Mouse (Mus musculus) cerebellum, postnatal 36 days (tissue): ENCODE measurements at regions not wholly inside any gene's neighbourhood (a gene's known extent, or its start where the extent isn't known, plus 50 kb on each side); places are given as distances from the start of the nearest gene placed in this dataset.
"Not testable (repeated sequence)": the region's sequence is repeated elsewhere in the genome, so short reads cannot be mapped to it uniquely, and the experiment has no call there.

ENCODE experiments used
- DNase-seq, 2 experiments: peaks; one replicate each; pipeline ENCODE4 v3.0.0; 2021 to 2022; ENCODE audit warnings: mixed read lengths in 2 of 2

DNA sequence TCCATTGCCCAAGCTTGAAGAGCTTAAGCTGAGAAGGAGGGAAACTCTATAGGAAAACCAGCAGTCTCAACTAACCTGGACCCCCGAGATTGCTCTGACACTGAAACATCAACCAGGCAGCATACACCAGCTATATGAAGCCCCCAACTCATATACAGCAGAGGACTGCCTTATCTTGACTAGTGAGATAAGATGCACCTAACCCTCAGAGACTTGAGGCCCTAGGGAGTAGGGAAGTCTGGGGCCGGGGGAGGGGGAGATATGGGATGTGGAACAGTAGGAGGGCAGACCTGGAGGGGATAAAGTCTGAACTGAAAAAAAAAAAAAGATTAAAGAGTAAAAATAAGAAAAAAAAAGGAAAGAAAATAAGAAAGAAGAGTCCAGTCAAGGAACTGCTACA is 540.5 kb upstream of the Pkdcc start:
- no peak for DNase-seq

DNA sequence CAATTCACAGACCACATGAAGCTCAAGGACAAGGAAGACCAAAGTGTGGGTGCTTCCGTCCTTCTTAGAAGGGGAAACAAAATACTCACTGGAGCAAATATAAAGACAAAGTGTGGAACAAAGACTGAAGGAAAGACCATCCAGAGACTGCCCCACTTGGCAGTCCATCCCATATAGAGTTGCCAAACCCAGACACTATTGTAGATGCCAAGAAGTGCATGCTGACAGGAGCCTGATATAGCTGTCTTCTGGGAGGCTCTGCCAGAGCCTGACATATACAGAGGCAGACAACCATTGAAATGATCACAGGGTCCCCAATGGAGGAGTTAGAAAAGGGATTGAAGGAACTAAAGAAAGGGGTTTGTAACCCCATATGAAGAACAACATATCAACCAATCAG is 548.5 kb upstream of the Pkdcc start:
- not testable (repeated sequence) for DNase-seq

DNA sequence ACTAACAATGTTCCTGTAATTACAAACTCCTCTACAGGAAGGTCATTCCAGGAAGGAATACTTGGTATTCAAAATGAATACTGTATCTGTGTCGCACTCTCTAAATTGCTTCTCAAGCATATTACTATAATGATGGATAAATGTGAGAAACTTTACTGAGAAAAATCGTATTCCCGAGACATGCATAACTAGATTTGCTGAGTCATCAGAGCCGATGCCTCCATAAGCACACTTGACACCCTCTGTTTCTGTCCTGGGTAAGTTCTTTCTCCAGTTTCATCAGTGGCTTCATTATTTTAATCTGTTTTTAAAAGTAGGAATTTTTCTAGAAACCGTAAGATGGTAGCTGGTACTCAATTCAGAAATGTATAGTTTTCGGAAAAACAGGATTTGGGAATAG is 550.7 kb upstream of the Pkdcc start:
- no peak for DNase-seq

DNA sequence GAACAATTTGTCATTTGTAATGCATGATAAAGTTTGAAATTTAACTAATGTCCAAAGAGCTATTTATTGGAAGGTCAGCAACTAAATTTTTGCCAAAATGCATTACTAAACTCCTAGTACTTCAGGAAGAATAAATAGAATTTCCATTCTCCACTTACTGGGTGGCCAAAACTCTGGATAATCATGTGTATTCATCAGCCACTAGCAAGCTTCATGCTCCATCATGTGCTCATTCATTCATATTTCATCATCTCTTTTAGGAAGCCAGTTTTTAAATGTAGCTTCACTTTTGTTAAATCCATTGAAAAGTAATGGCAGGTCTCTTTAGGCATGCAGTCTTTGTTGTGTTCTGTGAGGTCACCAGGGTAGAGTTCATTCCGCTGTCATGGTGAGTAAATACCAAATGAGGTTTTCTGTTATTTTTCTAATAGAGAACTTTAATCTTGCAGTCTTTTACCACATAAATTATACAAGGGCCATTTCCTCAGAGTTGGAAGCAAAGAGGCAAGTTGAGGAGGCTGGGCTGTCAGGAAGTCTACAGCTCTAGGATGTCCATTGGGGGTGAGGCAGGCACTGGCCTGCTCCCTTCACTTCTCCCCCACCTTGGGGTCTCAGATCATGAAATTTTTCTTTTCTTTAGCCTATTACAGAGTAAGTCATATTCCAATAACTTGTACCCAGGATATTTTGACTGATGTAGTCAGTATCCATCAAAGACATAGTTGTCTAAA is 578.5 kb upstream of the Pkdcc start:
- DNase-seq = no peak

DNA sequence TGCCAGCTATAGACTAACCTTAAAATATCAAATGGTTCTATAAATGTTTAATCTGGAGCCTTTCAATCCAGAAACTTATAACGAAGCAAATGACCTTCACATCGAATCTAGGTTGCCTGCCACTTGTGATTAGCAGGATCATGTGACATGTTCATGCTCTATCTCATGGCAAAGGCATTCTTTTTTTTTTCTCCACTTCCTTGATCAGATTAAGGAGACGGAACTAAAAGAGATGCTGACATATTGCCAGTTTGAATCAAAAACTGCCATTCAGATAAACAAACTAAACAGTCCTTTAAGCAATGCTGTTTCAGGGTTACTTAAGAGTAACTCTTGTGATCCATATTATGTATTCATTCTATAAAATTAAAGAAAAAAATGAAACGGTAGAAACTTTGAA is 579.2 kb upstream of the Pkdcc start:
- no peak for DNase-seq

DNA sequence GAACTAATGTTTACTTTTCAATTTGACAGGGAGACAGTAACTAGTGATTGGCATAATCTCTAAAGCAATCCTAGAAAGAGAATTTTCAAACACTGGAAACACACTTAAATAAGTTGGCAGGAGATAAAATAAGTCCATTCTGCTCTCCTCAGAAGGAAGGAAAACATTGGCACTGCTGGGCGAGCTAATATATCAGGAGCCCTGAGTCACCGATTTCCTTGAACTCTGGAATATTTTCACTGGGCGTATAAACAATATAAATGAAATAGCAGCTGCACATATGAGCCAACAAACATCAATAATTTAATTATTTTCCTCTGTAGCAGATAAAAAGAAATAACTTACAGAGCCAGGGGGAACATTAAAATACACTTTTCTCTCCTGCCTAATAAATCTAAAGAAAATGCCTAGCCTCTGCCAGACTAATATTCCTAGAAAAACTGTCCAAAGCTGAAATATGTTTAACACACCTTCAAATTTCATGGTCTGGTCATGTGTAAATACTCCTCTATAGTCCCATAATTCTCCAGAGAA is 608.4 kb upstream of the Pkdcc start:
- no peak for DNase-seq

DNA sequence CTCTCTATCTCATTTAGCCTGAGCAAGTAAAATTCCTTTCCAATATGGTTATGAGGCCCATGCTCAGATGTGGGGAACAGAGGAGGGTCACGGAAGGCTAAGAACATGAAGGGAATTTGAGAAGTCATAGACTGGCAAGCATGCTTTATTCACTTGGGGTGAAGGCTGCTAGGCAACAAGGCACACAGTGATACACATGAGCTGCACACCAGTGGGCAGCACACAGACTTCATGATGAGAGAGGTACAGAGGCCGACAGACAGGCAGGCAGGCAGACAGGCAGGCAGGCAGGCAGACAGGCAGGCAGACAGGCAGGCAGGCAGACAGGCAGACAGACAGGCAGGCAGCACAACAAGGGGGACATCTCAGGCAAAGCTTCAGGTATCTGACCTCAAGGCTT is 631.3 kb upstream of the Pkdcc start:
- no peak for DNase-seq

DNA sequence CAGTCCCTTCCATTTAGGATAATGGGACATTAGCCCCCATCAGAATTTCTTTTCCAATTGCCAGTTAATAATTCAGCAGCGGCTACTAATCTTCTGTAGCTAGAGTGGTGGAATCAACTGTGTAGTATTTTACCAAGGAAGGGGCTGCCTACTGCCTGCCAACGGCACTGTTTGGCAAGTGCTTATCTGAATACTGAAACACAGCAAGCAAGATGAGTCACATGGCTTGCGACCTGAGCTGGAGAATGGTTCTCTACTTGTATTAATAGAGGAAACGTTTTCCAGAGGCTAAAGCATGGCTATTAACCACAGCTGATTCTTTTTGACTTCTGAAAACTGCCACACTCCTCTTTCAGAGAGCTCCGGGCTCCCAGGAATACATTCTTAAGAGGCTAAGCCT is 681.6 kb upstream of the Pkdcc start:
- DNase-seq = no peak

DNA sequence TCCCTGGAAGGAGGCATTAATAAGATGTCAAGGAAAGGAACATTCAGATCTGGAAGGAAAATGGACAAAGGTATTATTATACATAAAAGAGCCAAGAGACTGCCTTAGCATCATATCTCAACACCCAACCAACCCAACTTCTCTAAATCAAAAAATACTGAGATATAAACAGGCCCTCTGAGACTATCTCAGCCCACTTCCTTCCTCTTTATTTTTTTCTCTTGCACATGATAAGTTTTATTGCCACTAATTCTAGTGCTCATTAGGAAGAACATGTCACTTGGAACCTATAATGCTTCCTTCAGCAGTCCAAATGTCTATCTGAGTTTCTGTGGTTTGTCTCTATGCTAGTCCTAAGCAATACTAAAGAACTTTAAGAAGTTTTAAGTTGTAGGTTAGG is 697.0 kb upstream of the Pkdcc start:
- DNase-seq = no peak

DNA sequence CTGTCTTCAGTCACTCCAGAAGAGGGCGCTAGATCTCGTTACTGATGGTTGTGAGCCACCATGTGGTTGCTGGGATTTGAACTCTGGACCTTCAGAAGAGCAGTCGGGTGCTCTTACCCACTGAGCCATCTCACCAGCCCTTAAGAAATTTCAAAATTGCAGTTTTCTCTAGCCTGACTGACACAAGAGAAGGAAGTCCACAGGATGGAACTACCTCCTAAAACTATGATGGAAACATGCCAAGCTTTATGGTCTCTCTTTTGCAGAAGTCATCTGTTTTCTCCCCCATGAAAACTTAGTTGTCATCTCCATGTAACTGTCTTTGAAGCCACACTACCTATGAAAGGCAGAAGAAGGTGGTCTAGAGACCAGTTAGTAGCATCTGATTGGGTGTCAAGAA is 698.2 kb upstream of the Pkdcc start:
- no peak for DNase-seq

DNA sequence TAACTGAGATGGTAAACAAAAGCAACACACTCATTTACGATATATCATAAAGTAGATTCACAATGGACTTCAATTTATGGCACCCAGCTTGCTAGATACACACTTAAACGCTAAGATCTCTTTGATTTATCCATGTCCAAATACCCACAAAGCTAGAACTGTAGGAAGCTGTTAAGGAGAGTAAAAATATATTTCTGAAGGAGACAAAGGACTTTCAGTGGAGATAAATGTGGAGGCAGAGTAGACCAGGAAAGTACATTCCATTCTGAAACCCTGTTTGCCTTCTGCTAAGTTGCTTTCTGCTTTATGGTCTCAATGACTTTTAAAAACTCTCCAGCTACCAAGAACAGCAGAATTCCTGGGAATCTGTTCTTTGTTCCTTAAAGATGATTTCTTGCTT is 701.3 kb upstream of the Pkdcc start:
- no peak for DNase-seq

DNA sequence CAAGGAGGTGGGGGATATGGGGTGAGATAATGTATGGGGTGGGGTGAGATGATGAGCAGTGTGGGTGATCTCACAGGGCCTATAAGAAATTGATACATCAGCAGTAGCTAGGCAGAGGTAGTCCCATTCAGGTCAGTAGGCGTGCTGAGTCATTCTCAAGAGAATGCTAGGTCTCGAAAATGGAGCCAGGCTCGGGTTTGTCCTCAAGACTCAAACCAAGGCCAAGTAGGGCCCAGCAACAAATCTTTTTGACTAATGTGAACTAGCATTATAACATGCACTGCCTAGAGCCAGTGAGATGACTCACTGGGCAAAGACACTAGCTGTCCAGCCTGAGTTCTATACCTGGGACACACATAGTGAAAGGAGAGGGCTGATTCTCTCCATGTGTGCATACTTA is 710.8 kb upstream of the Pkdcc start:
- DNase-seq = no peak

DNA sequence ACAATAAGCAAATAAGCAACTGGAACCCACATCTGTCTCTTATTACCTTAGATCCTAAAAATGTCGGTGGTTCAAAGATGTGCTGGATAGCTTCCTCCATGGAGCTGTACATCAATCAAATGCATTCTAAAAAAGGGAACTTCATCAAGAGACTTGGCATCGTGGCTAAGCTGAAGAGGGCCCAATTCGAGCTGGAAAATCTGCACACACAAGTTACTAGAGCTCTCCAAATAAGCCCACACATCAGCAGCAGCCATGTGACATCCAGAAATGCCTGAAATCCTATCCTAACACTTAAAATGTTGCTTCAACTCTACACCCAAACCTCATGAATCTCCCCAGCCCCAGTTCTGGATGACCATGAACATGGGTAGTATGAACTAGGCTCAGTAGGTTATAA is 729.5 kb upstream of the Pkdcc start:
- no peak for DNase-seq

DNA sequence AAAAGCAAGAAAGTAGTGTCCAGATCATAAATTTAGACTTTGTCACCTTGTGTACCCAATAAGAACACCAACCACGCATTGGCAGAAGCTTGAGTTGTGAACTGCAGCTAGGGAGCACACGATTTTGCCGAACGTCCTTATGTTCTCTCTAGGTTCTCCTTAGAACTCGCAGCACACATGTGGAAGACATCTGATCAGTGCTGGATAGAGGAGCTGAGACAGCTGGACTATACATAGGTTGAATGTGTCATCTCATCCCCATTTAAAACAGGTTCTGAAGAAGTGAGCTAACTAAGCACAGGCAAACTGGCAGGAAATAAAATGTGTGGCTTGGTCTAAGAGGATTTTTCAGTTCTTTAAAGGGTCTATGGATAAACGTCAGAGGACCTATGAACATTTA is 730.5 kb upstream of the Pkdcc start:
- no peak for DNase-seq

DNA sequence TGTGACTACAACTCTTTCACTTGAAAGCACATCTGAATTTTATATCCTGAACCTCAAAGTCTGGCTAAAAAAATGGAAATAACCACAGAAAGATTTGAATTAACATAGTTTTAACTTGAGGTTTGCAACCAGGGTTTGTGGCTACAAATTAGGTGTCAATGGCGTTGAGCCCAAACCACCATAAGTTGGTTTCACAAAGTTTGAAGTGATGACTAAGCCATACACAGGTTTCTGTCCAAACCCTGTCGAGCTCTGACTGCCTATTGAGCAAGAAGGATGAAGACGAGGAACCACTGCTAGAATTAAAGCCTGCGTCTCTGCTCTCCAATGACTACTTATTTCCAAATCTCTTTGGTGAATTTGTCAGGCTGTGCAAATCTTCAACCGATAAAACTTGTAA is 719.8 kb upstream of the Slc8a1 start:
- no peak for DNase-seq

DNA sequence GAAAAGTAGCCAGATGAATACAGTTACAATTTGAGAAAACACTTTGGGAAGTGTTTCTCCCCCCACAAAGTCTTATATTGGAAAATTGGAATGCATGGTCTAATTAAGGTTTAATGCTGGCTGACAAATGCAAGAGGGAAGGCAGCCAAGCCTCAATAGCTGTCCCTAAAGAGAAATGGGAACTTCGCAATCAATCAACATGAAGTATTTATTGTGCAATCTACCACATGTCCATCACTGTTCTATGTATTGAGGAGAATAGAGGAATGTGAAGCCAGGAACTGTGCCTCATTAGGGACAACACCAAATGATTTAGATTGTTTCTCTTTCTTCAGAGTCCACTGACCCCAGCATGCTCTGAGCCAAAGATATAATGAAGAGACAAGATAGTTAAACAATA is 715.7 kb upstream of the Slc8a1 start:
- no peak for DNase-seq

DNA sequence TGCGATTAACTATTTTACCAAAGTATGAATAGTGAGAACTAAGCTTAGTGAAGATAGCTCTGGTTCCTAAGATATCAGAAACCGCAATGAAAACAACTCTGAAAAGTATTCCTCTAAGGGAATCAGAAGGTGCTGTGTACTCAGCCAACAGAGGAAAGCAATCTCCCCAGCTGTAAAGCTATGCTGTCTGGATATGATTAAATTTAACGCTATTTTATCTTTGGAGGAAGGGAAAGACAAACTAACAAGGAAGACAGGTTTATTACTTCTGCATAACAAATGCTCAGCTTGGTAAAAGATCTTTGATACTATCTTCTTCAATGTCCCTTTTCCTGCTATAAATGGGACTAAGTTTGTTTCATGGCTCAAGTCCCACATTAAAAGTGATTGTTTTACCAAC is 700.9 kb upstream of the Slc8a1 start:
- DNase-seq = no peak

DNA sequence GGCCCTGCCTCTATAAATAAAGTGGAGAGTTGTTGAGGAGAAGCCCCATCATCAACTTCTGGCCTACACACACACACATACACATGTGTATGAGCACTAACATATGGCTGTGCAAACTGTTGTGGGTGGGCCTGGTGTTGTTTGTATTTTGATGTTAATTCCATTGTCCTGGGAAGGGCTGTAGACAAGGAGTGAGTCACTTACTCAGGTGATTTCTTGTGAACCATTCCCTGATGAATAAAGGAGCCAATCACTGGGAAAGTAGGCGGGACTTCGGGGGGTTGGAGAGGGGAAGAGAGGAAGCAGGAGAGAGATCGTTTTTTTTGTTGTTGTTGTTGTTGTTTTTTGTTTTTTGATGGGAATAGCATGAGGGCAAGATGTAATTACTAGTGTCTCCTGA is 699.0 kb upstream of the Slc8a1 start:
- DNase-seq = no peak

DNA sequence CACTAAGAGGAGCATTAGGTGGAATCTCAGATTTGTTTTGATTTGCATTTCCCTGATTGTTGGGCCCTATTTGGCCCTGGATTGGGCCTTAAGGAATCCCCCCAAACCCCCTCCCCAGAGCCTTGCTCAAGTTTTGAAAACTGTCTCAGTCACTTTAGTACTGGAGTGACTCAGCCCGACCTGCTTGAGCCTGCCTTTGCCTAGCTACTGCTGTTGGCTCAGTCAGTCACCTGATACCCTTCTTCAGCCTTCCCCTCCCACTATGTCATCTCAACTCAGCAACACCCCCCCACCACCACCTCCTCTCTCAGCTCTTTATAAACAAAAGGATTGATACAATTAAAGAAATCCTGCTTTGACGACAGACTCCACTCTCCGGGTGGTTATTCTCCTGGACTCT is 694.5 kb upstream of the Slc8a1 start:
- DNase-seq = no peak

DNA sequence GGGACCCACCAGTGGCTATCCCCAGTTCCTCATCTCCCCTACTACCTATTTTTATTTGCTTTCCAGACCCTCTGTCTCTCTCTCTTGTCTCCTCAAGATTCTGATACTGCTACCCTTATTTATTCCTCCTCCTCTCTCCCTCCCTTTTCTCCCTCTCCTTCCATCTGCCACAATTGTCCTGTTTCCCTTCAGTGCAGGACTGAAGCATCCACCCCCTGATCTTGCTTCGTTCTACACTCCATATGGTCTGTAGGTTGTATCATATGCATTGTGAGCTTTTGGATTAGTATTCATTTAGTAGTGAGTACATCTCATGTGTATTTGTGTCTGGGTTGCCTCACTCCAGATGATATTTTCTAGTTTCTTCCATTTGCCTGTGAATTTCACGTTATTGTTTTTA is 670.1 kb upstream of the Slc8a1 start:
- no peak for DNase-seq

DNA sequence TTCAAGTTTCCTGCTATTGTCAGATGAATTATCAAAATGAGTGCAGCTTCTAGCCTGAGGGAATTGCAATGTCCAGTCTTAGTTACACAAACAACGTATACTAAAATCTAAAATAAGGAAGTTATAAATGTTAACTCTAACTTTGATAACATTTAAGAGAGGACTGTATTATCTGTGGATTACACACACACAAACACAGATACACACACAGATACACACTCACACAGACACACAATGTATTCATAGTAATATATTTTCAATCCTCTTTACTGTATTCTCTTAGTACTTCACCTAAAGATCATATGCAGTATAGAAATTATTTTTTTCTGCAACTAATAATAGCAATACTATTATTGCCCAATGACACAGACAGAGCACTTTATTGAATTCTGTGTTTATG is 661.2 kb upstream of the Slc8a1 start:
- no peak for DNase-seq

DNA sequence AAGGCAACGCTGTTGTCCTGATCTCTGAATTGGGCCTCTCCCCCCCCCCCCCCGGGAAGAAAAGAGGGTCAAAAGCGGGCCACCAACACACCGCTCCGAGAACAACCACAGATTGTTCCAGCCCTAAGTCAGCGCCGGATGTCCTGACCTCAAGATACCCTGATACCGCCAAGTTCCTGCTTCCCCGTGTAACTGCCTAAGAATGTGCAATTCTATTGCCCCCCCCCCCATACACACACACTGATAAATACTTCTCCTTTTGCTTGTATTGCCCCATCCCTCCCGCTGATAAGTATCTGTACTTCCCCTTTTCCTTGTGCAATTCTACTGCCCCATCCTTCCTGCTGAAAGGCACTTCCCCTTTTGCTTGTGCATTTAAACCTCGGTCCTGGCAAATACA is 641.2 kb upstream of the Slc8a1 start:
- DNase-seq = not testable (repeated sequence)

DNA sequence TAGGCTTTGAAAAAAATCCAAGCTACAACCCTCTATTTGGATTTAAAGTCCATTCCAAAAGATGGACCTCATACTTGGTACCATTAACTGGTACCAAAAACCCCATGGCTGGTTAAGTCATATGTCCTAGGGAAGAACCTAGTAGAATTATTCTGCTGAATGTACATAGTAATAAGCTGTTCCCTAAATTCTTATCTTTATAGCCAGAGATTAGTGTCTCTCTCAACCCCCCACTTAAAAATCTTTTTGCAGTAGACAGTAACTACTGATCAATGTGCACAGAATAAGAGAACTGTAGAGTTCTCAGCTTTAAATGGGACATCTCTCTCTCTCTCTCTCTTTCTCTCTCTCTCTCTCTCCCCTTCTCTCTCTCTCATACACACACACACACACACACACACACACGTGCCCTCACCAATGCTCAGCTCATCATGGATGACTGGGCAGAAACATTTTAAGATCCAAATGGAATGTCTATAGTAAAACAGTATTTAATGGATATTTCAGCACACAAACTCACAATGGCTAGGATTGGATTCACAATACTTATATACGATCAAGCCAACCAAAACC is 640.2 kb upstream of the Slc8a1 start:
- no peak for DNase-seq

DNA sequence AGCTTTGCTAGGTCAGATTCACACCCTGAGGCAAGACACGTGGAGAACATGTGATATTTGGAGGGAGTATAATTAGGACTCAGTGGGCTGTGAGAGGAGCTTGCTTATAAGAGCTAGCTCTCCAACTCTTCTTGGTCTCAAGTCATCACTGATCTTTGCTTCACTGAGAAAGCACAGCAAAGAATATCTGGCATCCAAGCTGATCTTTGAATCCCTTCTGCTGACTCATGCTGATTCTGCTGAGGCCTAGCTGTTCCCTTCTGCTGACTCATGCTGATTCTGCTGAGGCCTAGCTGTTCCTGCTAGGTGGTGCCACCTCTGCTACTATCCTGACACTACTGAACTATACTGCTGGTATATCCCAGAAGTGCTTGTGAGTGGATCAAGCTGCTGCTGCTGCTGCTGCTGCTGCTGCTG is 639.0 kb upstream of the Slc8a1 start:
- no peak for DNase-seq

DNA sequence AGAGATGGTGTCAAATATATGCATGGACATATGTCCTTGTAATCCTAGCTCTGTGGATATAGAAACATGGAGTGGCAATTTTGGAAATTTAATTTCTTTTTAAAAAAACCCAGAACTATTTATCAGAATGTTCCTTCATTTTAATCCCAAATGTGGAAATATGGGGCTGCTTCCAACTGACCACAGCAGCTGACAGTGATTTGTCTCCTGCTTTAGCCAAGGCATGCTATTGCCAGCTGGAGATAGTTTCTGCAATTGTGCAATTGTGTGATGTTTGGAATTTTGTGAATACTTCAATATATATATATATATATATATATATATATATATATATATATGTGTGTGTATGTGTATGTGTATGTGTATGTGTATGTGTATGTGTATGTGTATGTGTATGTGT is 629.7 kb upstream of the Slc8a1 start:
- no peak for DNase-seq
